Mouse (Mus musculus) layer of hippocampus, adult 2 months (tissue): ENCODE measurements around the gene Aco1. TPM values are rescaled to one million over a fixed set of nuclear protein-coding genes. Genes with fewer than 3 reads are reported as not detected.
A peak's percentile ranks its signal among the peaks of the same experiment; 100 is the strongest.

ENCODE experiments used
- DNase-seq, 2 experiments: peaks; one replicate each; pipeline ENCODE4 v3.0.0; 2022; ENCODE audit warnings: low spot score in 2 of 2
- H3K27ac ChIP-seq: fragments of 200-600 bp; 2 replicates; pipeline ENCODE4 v1.8.1; 2022
- H3K4me3 ChIP-seq: fragments of 200-600 bp; 2 replicates; pipeline ENCODE4 v1.8.1; 2022; ENCODE audit warnings: mild to moderate bottlenecking
- CTCF ChIP-seq: fragments of 200-600 bp; conservative IDR thresholded peaks from 2 replicates; pipeline ENCODE4 v1.8.1; 2022; ENCODE audit warnings: antibody characterized with exemption, mild to moderate bottlenecking, moderate library complexity
- total RNA-seq, 2 experiments: library from RNA; stranded (reverse); gene quantifications; 2 replicates each; pipeline ENCODE4 v1.2.3; 2021

Aco1 gene
- total RNA-seq, 2 experiments from 2014 or later: 27.0 to 30.3 TPM

- no peak for DNase-seq
- TF ChIP-seq CTCF: no peak
- Histone ChIP-seq H3K4me3 (no peak overlapping the region), H3K27ac (no peak overlapping the region)
Observed at GRCm38 (mm10) chr4:40144981-40145380, 2.1 kb downstream of the Aco1 start.

- Histone ChIP-seq H3K4me3 (no peak overlapping the region), H3K27ac (no peak overlapping the region)
- DNase-seq: no peak
- TF ChIP-seq CTCF: no peak
Observed at GRCm38 (mm10) chr4:40148281-40148680, 5.4 kb downstream of the Aco1 start.

GRCm38 (mm10) chr4:40150046-40150445, 7.2 kb downstream of the Aco1 start:
- no peak for DNase-seq
- Histone ChIP-seq H3K4me3 (no peak overlapping the region), H3K27ac (no peak overlapping the region)
- TF ChIP-seq CTCF: no peak

- Histone ChIP-seq H3K27ac (no peak overlapping the region), H3K4me3 (no peak overlapping the region)
- TF ChIP-seq CTCF: no peak
- no peak for DNase-seq
Observed at GRCm38 (mm10) chr4:40152771-40153170, 9.9 kb downstream of the Aco1 start.

- no peak for TF ChIP-seq CTCF
- Histone ChIP-seq H3K27ac (no peak overlapping the region), H3K4me3 (no peak overlapping the region)
- no peak for DNase-seq
Observed at GRCm38 (mm10) chr4:40153500-40153899, 10.6 kb downstream of the Aco1 start.

- TF ChIP-seq CTCF: no peak
Observed at GRCm38 (mm10) chr4:40154751-40155150, 11.9 kb downstream of the Aco1 start.

GRCm38 (mm10) chr4:40155467-40155999, 12.7 kb downstream of the Aco1 start:
- no peak overlapping the region for H3K4me3 ChIP-seq
- no peak for TF ChIP-seq CTCF
- H3K27ac ChIP-seq: no peak overlapping the region
- DNase-seq: no peak

More at GRCm38 (mm10) chr4:40154751-40155150, 11.9 kb downstream of the Aco1 start:
- Histone ChIP-seq H3K27ac (no peak overlapping the region), H3K4me3 (no peak overlapping the region)
- no peak for DNase-seq

- DNase-seq: no peak
- TF ChIP-seq CTCF: no peak
- H3K4me3 ChIP-seq: no peak overlapping the region
- H3K27ac ChIP-seq: no peak overlapping the region
Observed at GRCm38 (mm10) chr4:40156153-40156552, 13.3 kb downstream of the Aco1 start.

GRCm38 (mm10) chr4:40156582-40157499, 14.0 kb downstream of the Aco1 start:
- TF ChIP-seq CTCF: no peak
- DNase-seq: no peak

GRCm38 (mm10) chr4:40157500-40158223, 14.8 kb downstream of the Aco1 start:
- Histone ChIP-seq H3K4me3 (no peak overlapping the region), H3K27ac (no peak overlapping the region)
- DNase-seq: no peak
- TF ChIP-seq CTCF: no peak

More at GRCm38 (mm10) chr4:40156582-40157499, 14.0 kb downstream of the Aco1 start:
- no peak overlapping the region for H3K27ac ChIP-seq
- H3K4me3 ChIP-seq: no peak overlapping the region

GRCm38 (mm10) chr4:40158224-40158540, 15.3 kb downstream of the Aco1 start:
- no peak for DNase-seq
- Histone ChIP-seq H3K4me3 (no peak overlapping the region), H3K27ac (no peak overlapping the region)
- no peak for TF ChIP-seq CTCF

GRCm38 (mm10) chr4:40160591-40161434, 17.9 kb downstream of the Aco1 start:
- no peak for DNase-seq
- peak; percentile 38 for TF ChIP-seq CTCF
- no peak overlapping the region for H3K4me3 ChIP-seq
- no peak overlapping the region for H3K27ac ChIP-seq
